Mouse (Mus musculus) myocyte (in vitro differentiated cells): ENCODE data around the gene Nap1l4.

Source experiments
- CEBPB ChIP-seq: IDR thresholded peaks from 2 replicates; pipeline ENCODE4 v1.6.1; 2011; ENCODE audit warnings: mild to moderate bottlenecking, moderate library complexity; ENCODE audit not compliant: poor library complexity, insufficient read depth, severe bottlenecking
- E2F4 ChIP-seq: IDR thresholded peaks from one replicate; pipeline ENCODE4 v1.6.1; 2011; ENCODE audit warnings: mild to moderate bottlenecking, control low read depth, moderate library complexity; ENCODE audit not compliant: insufficient read depth
- MAX ChIP-seq: IDR thresholded peaks from one replicate; pipeline ENCODE4 v1.6.1; 2011; ENCODE audit warnings: low read depth, mild to moderate bottlenecking, control low read depth
- MYOD1 ChIP-seq, 3 experiments: IDR thresholded peaks; one replicate each; pipeline ENCODE4 v1.6.1; 2011; ENCODE audit warnings: control low read depth in 2 of 3, low read depth in 2 of 3, mild to moderate bottlenecking in 2 of 3, moderate library complexity in 1 of 3; ENCODE audit not compliant: insufficient read length in 2 of 3, control insufficient read depth in 1 of 3
- POLR2A ChIP-seq: IDR thresholded peaks from one replicate; pipeline ENCODE4 v1.6.1; 2011; ENCODE audit warnings: low read depth, mild to moderate bottlenecking, control low read depth, moderate library complexity; ENCODE audit not compliant: insufficient read length
- POLR2AphosphoS2 ChIP-seq: IDR thresholded peaks from one replicate; pipeline ENCODE4 v1.6.1; 2011; ENCODE audit warnings: low read depth, control low read depth; ENCODE audit not compliant: insufficient read length
- REST ChIP-seq: IDR thresholded peaks from one replicate; pipeline ENCODE4 v1.6.1; 2011; ENCODE audit warnings: mild to moderate bottlenecking, control low read depth, moderate library complexity; ENCODE audit not compliant: insufficient read depth, insufficient read length
- SRF ChIP-seq: IDR thresholded peaks from one replicate; pipeline ENCODE4 v1.6.1; 2011; ENCODE audit warnings: low read depth; ENCODE audit not compliant: control insufficient read depth, insufficient read length
- TCF12 ChIP-seq: IDR thresholded peaks from one replicate; pipeline ENCODE4 v1.6.1; 2011; ENCODE audit warnings: mild to moderate bottlenecking, control low read depth; ENCODE audit not compliant: poor library complexity, insufficient read depth, severe bottlenecking
- USF1 ChIP-seq: IDR thresholded peaks from one replicate; pipeline ENCODE4 v1.6.1; 2011; ENCODE audit warnings: low read depth, mild to moderate bottlenecking, control low read depth, moderate library complexity

GRCm38 (mm10) chr7:143501643-143502417 is 47.1 kb downstream of the Nap1l4 start:
- TF ChIP-seq POLR2A (no peak), TCF12 (no peak), USF1 (no peak), REST (no peak), MYOD1 (IDR thresholded peaks at IDR 0.05; ENCODE audit: control insufficient read depth in 1 of 3, insufficient read length in 2 of 3, low read depth in 2 of 3) (no peak), SRF (no peak), POLR2AphosphoS2 (no peak), CEBPB (no peak), MAX (no peak), E2F4 (no peak)
